Comparison of ENCODE assay signal across 8 mouse cellular contexts in the genomic region with DNA sequence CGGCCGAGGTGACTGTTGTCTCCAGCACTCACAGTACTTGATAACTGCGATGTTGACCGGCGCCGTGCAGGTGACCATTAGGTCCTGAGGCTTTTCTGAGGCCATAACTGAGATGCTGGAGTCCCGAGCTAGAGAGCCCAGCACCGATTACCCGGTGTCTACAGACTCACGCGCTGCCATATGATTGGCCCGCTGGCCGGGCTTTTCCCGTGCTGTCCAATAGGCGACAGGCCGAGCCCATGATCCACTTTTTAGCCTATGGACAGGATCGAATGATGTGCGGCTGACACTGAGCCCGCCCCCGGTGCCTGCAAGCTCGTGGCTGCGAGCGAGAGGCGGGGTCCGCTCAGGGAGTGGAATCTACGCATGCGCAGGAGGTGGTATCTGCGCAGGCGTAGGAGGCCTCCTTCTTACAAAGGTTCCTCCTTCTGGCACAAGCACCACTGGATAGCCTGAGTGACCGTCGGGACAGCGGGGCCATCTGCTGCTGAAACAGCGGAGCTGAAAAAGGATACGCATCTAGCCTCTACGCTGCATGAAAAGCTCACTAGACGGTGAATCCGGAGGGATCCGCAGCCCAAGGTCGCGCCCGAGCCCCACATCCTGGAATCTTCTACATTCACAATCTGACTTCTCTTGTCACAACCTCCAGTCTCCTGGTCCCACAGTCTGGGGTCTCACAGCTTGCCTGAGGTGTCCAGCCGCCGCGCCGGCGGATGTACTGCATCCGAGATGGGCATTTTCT. TPM values are rescaled to one million over a fixed set of nuclear protein-coding genes. Genes with fewer than 3 reads are reported as not detected.
DNase-seq lines count a peak whose midpoint lies in the region; ATAC-seq and TF ChIP-seq lines count a peak whose summit lies in the region.

A gene (minus strand): TSS at position 161 of the 745 bp plus-strand sequence.

- no peaks in the 10 kb centered on the region for H3K27me3 ChIP-seq in embryonic facial prominence, embryonic 14.5 days (replicated peaks; ENCODE audit: control insufficient read depth, insufficient read depth, low read length)
- H3K27me3 ChIP-seq in heart, adult 2 months (ENCODE audit: control insufficient read depth, insufficient read depth, low read length): no peaks in the 10 kb centered on the region
- H3K27me3 ChIP-seq in limb, embryonic 13.5 days: no peaks in the 10 kb centered on the region
- H3K27me3 ChIP-seq in midbrain, embryonic 16.5 days (ENCODE audit: control insufficient read depth, insufficient read depth, low read depth, low read length): no peaks in the 10 kb centered on the region

- H3K9ac ChIP-seq in embryonic facial prominence, embryonic 14.5 days (ENCODE audit: low read depth, low read length): peak within 1 kb of the TSS; percentile 73
- H3K9ac ChIP-seq in heart, adult 2 months (ENCODE audit: low read depth, low read length): peak within 1 kb of the TSS; percentile 78
- H3K9ac ChIP-seq in limb, embryonic 13.5 days: peak within 1 kb of the TSS; percentile 78
- peak within 1 kb of the TSS; percentile 80 for H3K9ac ChIP-seq in midbrain, embryonic 16.5 days (ENCODE audit: low read depth, low read length)

- peak; percentile 98 for TF ChIP-seq POLR2A in heart, adult 2 months (IDR thresholded peaks at IDR 0.05; ENCODE audit: insufficient read depth, low read depth, low read length)

- peak within 1 kb of the TSS; percentile 97 for H3K4me2 ChIP-seq in embryonic facial prominence, embryonic 14.5 days (ENCODE audit: low read depth, low read length)
- H3K4me2 ChIP-seq in limb, embryonic 13.5 days (replicated peaks): peak within 1 kb of the TSS; percentile 96
- H3K4me2 ChIP-seq in midbrain, embryonic 16.5 days (ENCODE audit: low read length): peak within 1 kb of the TSS; percentile 75

- peak; percentile 62 for TF ChIP-seq CTCF in heart, adult 2 months (IDR thresholded peaks at IDR 0.05)

- under 1% methylated on average over 47 of the region's 47 CpGs for WGBS in embryonic facial prominence, embryonic 14.5 days
- under 1% methylated on average over 47 of the region's 47 CpGs for WGBS in heart, adult 2 months
- under 1% methylated on average over 47 of the region's 47 CpGs for WGBS in limb, embryonic 13.5 days
- under 1% methylated on average over 47 of the region's 47 CpGs for WGBS in midbrain, embryonic 16.5 days

- intact Hi-C loops in heart, adult 2 months (cut with DNase I): loop anchor here (5.0 kb wide), 2 partner anchors 66 to 161 kb away; a partner anchor contains a TSS

- peak; percentile 99 for ATAC-seq in embryonic facial prominence, embryonic 14.5 days (ENCODE audit: low read depth)
- ATAC-seq in limb, embryonic 13.5 days (ENCODE audit: low FRiP score, low read depth): peak; percentile 99
- ATAC-seq in midbrain, embryonic 16.5 days: peak; percentile 99

- peak within 1 kb of the TSS; percentile 91 for H3K27ac ChIP-seq in embryonic facial prominence, embryonic 14.5 days (replicated peaks; ENCODE audit: low read depth, low read length)
- peak within 1 kb of the TSS; percentile 95 for H3K27ac ChIP-seq in heart, adult 2 months
- peak within 1 kb of the TSS; percentile 91 for H3K27ac ChIP-seq in limb, embryonic 13.5 days
- peak within 1 kb of the TSS; percentile 97 for H3K27ac ChIP-seq in midbrain, embryonic 16.5 days (ENCODE audit: low read length)

- 0 out of 2 replicates have a peak, but pooled peaks cover 7% of the 10 kb centered on the region for H3K36me3 ChIP-seq in embryonic facial prominence, embryonic 14.5 days (ENCODE audit: control insufficient read depth, insufficient read depth, low read length)
- no peaks in the 10 kb centered on the region for H3K36me3 ChIP-seq in heart, adult 2 months (ENCODE audit: control insufficient read depth, insufficient read depth, low read length)
- H3K36me3 ChIP-seq in limb, embryonic 13.5 days: peaks cover 13% of the 10 kb centered on the region
- H3K36me3 ChIP-seq in midbrain, embryonic 16.5 days (ENCODE audit: control insufficient read depth, insufficient read depth, low read length): 0 out of 2 replicates have a peak, but pooled peaks cover 2% of the 10 kb centered on the region

- H3K9me3 ChIP-seq in embryonic facial prominence, embryonic 14.5 days (ENCODE audit: control insufficient read depth, low read length): no peaks in the 10 kb centered on the region
- no peaks in the 10 kb centered on the region for H3K9me3 ChIP-seq in limb, embryonic 13.5 days
- H3K9me3 ChIP-seq in midbrain, embryonic 16.5 days (replicated peaks; ENCODE audit: control insufficient read depth, low read length, poor library complexity, severe bottlenecking): no peaks in the 10 kb centered on the region

- no peaks in the 10 kb centered on the region for H3K79me2 ChIP-seq in heart, adult 2 months (replicated peaks; ENCODE audit: control insufficient read depth, insufficient read depth, low read length)

- peak; percentile 94 for TF ChIP-seq EP300 in heart, adult 2 months (IDR thresholded peaks at IDR 0.05; ENCODE audit: insufficient read depth, low read depth, low read length)

- peaks cover 15% of the 10 kb centered on the region for H3K4me1 ChIP-seq in embryonic facial prominence, embryonic 14.5 days (ENCODE audit: control insufficient read depth, insufficient read depth, low read length)
- peaks cover 2% of the 10 kb centered on the region; the same call in 1 of the 2 replicates for H3K4me1 ChIP-seq in heart, adult 2 months (ENCODE audit: control insufficient read depth, insufficient read depth, low read length)
- peaks cover 28% of the 10 kb centered on the region for H3K4me1 ChIP-seq in limb, embryonic 13.5 days
- H3K4me1 ChIP-seq in midbrain, embryonic 16.5 days (ENCODE audit: control insufficient read depth, insufficient read depth, low read length): peaks cover 24% of the 10 kb centered on the region

- peak; percentile 99 for DNase-seq in 3T3-L1 (ENCODE audit: low read depth, low spot score)
- DNase-seq in adrenal gland, postnatal 4 days (ENCODE audit: low spot score in 2 of 2): peak; percentile 92 to 98
- DNase-seq in embryonic facial prominence, embryonic 14.5 days (ENCODE audit: low spot score): peak; percentile 100
- peak; percentile 97 to 100 for DNase-seq in heart, adult 2 months
- DNase-seq in kidney, adult 8-10 months: peak; percentile 99
- peak; percentile 91 to 97 for DNase-seq in spleen, postnatal 10 days (ENCODE audit: low spot score in 2 of 2)

- H3K4me3 ChIP-seq in embryonic facial prominence, embryonic 14.5 days (ENCODE audit: low read depth, low read length): peak within 1 kb of the TSS; percentile 56
- peak within 1 kb of the TSS; percentile 78 for H3K4me3 ChIP-seq in heart, adult 2 months
- H3K4me3 ChIP-seq in limb, embryonic 13.5 days: peak within 1 kb of the TSS; percentile 71
- H3K4me3 ChIP-seq in midbrain, embryonic 16.5 days (ENCODE audit: low read depth, low read length): peak within 1 kb of the TSS; percentile 63

RNA-seq across cellular contexts. Expression of the gene that starts here (rescaled TPM):
- 10 to 100 TPM in 1 of 2 experiments, 1 to 10 TPM in 1; 9.1 to 11.5 TPM for total RNA-seq in adrenal gland, postnatal 4 days (2021)
- polyA plus RNA-seq in embryonic facial prominence, embryonic 14.5 days (2014; fragmentation: Nextera tagmentation; extraction: Ambion mirVana): 27.1 and 34.4 TPM in 2 replicates
- 1 to 10 TPM; 4.0 to 5.6 TPM for total RNA-seq in heart, adult 2 months (2021)
- 8.5 and 9.0 TPM in 2 replicates for polyA plus RNA-seq in heart, adult 2 months (2012; rRNA removed)
- polyA plus RNA-seq in limb, embryonic 13.5 days (2015; fragmentation: Nextera tagmentation; extraction: Ambion mirVana): 37.1 and 39.7 TPM in 2 replicates
- polyA plus RNA-seq in midbrain, embryonic 16.5 days (2015; fragmentation: Nextera tagmentation; extraction: Ambion mirVana): 72.8 and 84.6 TPM in 2 replicates

Comparison
In these comparisons a context has a peak if more than half of its experiments do, and no peak if none do; other contexts are left out.
1. Peak in every context shown above with its lines: DNase-seq, ATAC-seq, H3K4me3 ChIP-seq and H3K27ac ChIP-seq.